Mouse (Mus musculus) lung, embryonic 14.5 days (tissue): Measurements from ENCODE around the gene Ankrd52. TPM values are rescaled to one million over a fixed set of nuclear protein-coding genes. Genes with fewer than 3 reads are reported as not detected.

Source experiments
- ATAC-seq: fragments of 200-750 bp; cut with Nextera tagmentation; 2 replicates; pipeline ENCODE4 v1.8.0; 2017; ENCODE audit warnings: mild to moderate bottlenecking, moderate TSS enrichment, moderate library complexity; ENCODE audit not compliant: insufficient read depth
- DNase-seq: peaks from one replicate; pipeline ENCODE4 v3.0.0-alpha.2; 2015
- H3K27ac ChIP-seq: fragments of 300-500 bp; sonication (generic); 2 replicates; pipeline ENCODE4 v1.5.1; 2014; ENCODE audit warnings: low read depth, mild to moderate bottlenecking, moderate library complexity
- H3K27me3 ChIP-seq: fragments of 300-500 bp; sonication (generic); 2 replicates; pipeline ENCODE4 v1.6.1; 2014; ENCODE audit warnings: low read length, control low read depth; ENCODE audit not compliant: insufficient read depth
- H3K36me3 ChIP-seq: fragments of 300-500 bp; sonication (generic); 2 replicates; pipeline ENCODE4 v1.6.1; 2014; ENCODE audit warnings: control low read depth; ENCODE audit not compliant: insufficient read depth
- H3K4me1 ChIP-seq: fragments of 300-500 bp; sonication (generic); 2 replicates; pipeline ENCODE4 v1.6.1; 2014; ENCODE audit warnings: antibody characterized with exemption, control low read depth; ENCODE audit not compliant: insufficient read depth
- H3K4me2 ChIP-seq: fragments of 300-500 bp; sonication (generic); 2 replicates; pipeline ENCODE4 v1.6.1; 2014; ENCODE audit warnings: mild to moderate bottlenecking
- H3K4me3 ChIP-seq: fragments of 300-500 bp; sonication (generic); 2 replicates; pipeline ENCODE4 v1.5.1; 2014; ENCODE audit warnings: low read depth, low read length
- H3K9ac ChIP-seq: fragments of 300-500 bp; sonication (generic); 2 replicates; pipeline ENCODE4 v1.6.1; 2014
- H3K9me3 ChIP-seq: fragments of 300-500 bp; sonication (generic); 2 replicates; pipeline ENCODE4 v1.6.1; 2016; ENCODE audit warnings: low read depth, low read length, control low read depth
- CTCF ChIP-seq: IDR thresholded peaks from 2 replicates; pipeline ENCODE4 v1.5.1; 2016; ENCODE audit warnings: antibody characterized with exemption, low read depth
- WGBS: fragments of 180-500 bp; shearing (Covaris S2); extraction: QIAGEN DNeasy Blood & Tissue Kit; methylation state at CpG from one replicate; pipeline ENCODE4 v1.1.7; 2014; 5-methylcytosine and 5-hydroxymethylcytosine counted together
- microRNA-seq: library from miRNA; unstranded; fragments of <30 nt; microRNA quantifications from one replicate; pipeline ENCODE4, GENCODE M21; 2016; ENCODE audit warnings: borderline number of aligned reads
- polyA plus RNA-seq: library from polyadenylated mRNA; unstranded; fragments of >200 nt; fragmentation: Nextera tagmentation; extraction: Ambion mirVana; gene quantifications from 2 replicates; pipeline ENCODE4 v1.2.1, GENCODE M21; 2014

The Ankrd52 gene
- polyA plus RNA-seq, 1 experiment from 2014 or later, result 17.0 TPM

GRCm38 (mm10) chr10:128451014-128451413 is 74.1 kb downstream of the Ankrd52 start:
- Histone ChIP-seq H3K27ac (no peak overlapping the region), H3K4me3 (no peak overlapping the region), H3K9me3 (no peaks in the 10 kb centered on the region), H3K36me3 (no peaks in the 10 kb centered on the region), H3K4me2 (no peak overlapping the region), H3K9ac (no peak overlapping the region), H3K27me3 (no peaks in the 10 kb centered on the region), H3K4me1 (no peaks in the 10 kb centered on the region)
- TF ChIP-seq CTCF, result no peak
- ATAC-seq, result no peak
- WGBS, result 80% methylated on average over 6 of the region's 6 CpGs
- DNase-seq, result no peak

GRCm38 (mm10) chr10:128454471-128454870 is 77.6 kb downstream of the Ankrd52 start:
- TF ChIP-seq CTCF, result no peak
- Histone ChIP-seq H3K9ac (no peak overlapping the region), H3K36me3 (no peaks in the 10 kb centered on the region), H3K4me3 (no peak overlapping the region), H3K4me2 (no peak overlapping the region), H3K27me3 (no peaks in the 10 kb centered on the region), H3K27ac (no peak overlapping the region), H3K4me1 (no peaks in the 10 kb centered on the region), H3K9me3 (no peaks in the 10 kb centered on the region)
- no peak for DNase-seq
- 76% methylated on average over 3 of the region's 3 CpGs for WGBS
- no peak for ATAC-seq

GRCm38 (mm10) chr10:128455280-128455679 is 78.4 kb downstream of the Ankrd52 start:
- Histone ChIP-seq H3K4me2 (peak overlapping the region; percentile 47), H3K27ac (no peak overlapping the region), H3K9me3 (no peaks in the 10 kb centered on the region), H3K4me3 (no peak overlapping the region), H3K36me3 (no peaks in the 10 kb centered on the region), H3K9ac (no peak overlapping the region), H3K4me1 (no peaks in the 10 kb centered on the region), H3K27me3 (no peaks in the 10 kb centered on the region)
- no peak for ATAC-seq
- WGBS, result 3% methylated on average over 6 of the region's 6 CpGs
- peak; percentile 92 for DNase-seq
- peak; percentile 75 for TF ChIP-seq CTCF

- WGBS, result 79% methylated on average over 6 of the region's 6 CpGs
- 0 out of 2 replicates have a peak, but pooled peaks cover 8% of the 10 kb centered on the region for H3K4me1 ChIP-seq
- DNase-seq (no peak), ATAC-seq (no peak)
- no peak overlapping the region; the same call in 1 of the 2 replicates for H3K4me2 ChIP-seq
- H3K9me3 ChIP-seq, result no peaks in the 10 kb centered on the region
- peaks cover 11% of the 10 kb centered on the region for H3K36me3 ChIP-seq
- peak overlapping the region; percentile 7; the same call in 1 of the 2 replicates for H3K27ac ChIP-seq
- no peak overlapping the region; the same call in 1 of the 2 replicates for H3K4me3 ChIP-seq
- no peak overlapping the region for H3K9ac ChIP-seq
- no peaks in the 10 kb centered on the region for H3K27me3 ChIP-seq
- TF ChIP-seq CTCF, result no peak
Measured at GRCm38 (mm10) chr10:128457676-128458075, 80.8 kb downstream of the Ankrd52 start.

Small RNA genes within 50 kb of the gene (microRNA-seq; reads per million reads assigned to microRNA genes)
- gene Gm25361 (not detected), gene Gm26308 (not detected), gene Mir6914 (not detected), gene Mir6915 (not detected), gene Mir8105 (not detected)

Other genes with a start within 250 kb of the Ankrd52 start
- 26.5 and 27.6 TPM in 2 replicates for gene Rbms2, start 196.8 kb upstream of the Ankrd52 start, polyA plus RNA-seq
- gene Gls2, start 182.7 kb upstream of the Ankrd52 start, polyA plus RNA-seq, result 1.8 and 2.3 TPM in 2 replicates
- 27.3 and 29.9 TPM in 2 replicates for gene Spryd4, start 165.3 kb upstream of the Ankrd52 start, polyA plus RNA-seq
- gene Mip, start 151.3 kb upstream of the Ankrd52 start, polyA plus RNA-seq, result not detected in 2 replicates
- gene Timeless, start 145.1 kb upstream of the Ankrd52 start, polyA plus RNA-seq, result 70.2 and 71.5 TPM in 2 replicates
- gene Apon, start 123.0 kb upstream of the Ankrd52 start, polyA plus RNA-seq, result 0.18 and 0.67 TPM in 2 replicates
- gene Apof, start 108.4 kb upstream of the Ankrd52 start, polyA plus RNA-seq, result not detected in 2 replicates
- gene Stat2, start 106.6 kb upstream of the Ankrd52 start, polyA plus RNA-seq, result 13.1 and 13.8 TPM in 2 replicates
- gene Il23a, start 78.4 kb upstream of the Ankrd52 start, polyA plus RNA-seq, result 0.17 and 0.41 TPM in 2 replicates
- gene Pan2, start 73.8 kb upstream of the Ankrd52 start, polyA plus RNA-seq, result 33.4 and 36.2 TPM in 2 replicates
- 317 and 336 TPM in 2 replicates for gene Cnpy2, start 54.7 kb upstream of the Ankrd52 start, polyA plus RNA-seq
- gene Cs, start 39.4 kb upstream of the Ankrd52 start, polyA plus RNA-seq, result 205 and 211 TPM in 2 replicates
- 12.8 and 14.5 TPM in 2 replicates for gene Coq10a, start 8.1 kb upstream of the Ankrd52 start, polyA plus RNA-seq
- 0.18 TPM in 1 of 2 replicates, not detected in the other for gene Slc39a5, start 24.1 kb downstream of the Ankrd52 start, polyA plus RNA-seq
- 77.1 and 83.1 TPM in 2 replicates for gene Nabp2, start 34.4 kb downstream of the Ankrd52 start, polyA plus RNA-seq
- 32.8 and 33.5 TPM in 2 replicates for gene Rnf41, start 34.5 kb downstream of the Ankrd52 start, polyA plus RNA-seq
- 81.1 and 89.6 TPM in 2 replicates for gene Smarcc2, start 82.1 kb downstream of the Ankrd52 start, polyA plus RNA-seq
- gene Myl6, start 117.0 kb downstream of the Ankrd52 start, polyA plus RNA-seq, result 1,221 and 1,238 TPM in 2 replicates
- 3.0 and 4.4 TPM in 2 replicates for gene Myl6b, start 121.6 kb downstream of the Ankrd52 start, polyA plus RNA-seq
- 21.5 and 23.0 TPM in 2 replicates for gene Esyt1, start 148.8 kb downstream of the Ankrd52 start, polyA plus RNA-seq
- gene Zc3h10, start 170.7 kb downstream of the Ankrd52 start, polyA plus RNA-seq, result 11.0 and 14.5 TPM in 2 replicates
- 4,697 and 4,895 TPM in 2 replicates for gene Rpl41, start 172.2 kb downstream of the Ankrd52 start, polyA plus RNA-seq
- 240 and 244 TPM in 2 replicates for gene Pa2g4, start 188.9 kb downstream of the Ankrd52 start, polyA plus RNA-seq
- 20.2 and 22.9 TPM in 2 replicates for gene Erbb3, start 212.5 kb downstream of the Ankrd52 start, polyA plus RNA-seq
- gene Rps26, start 249.6 kb downstream of the Ankrd52 start, polyA plus RNA-seq, result 1,029 and 1,115 TPM in 2 replicates